Mouse (Mus musculus) spleen, adult 2 months (tissue): ENCODE data around the gene Skap1. TPM values are rescaled to one million over a fixed set of nuclear protein-coding genes. Genes with fewer than 3 reads are reported as not detected.

Experiments
- DNase-seq, 2 experiments: peaks; one replicate each; pipeline versions ENCODE4 v3.0.0 to v3.0.0-alpha.2; 2012 to 2021; ENCODE audit warnings: low spot score in 2 of 2, low read depth in 1 of 2
- H3K27ac ChIP-seq: fragments of 200-500 bp; 2 replicates; pipeline ENCODE4 v1.5.1; 2012; ENCODE audit warnings: low read length, inconsistent platforms; ENCODE audit not compliant: insufficient read depth
- H3K27me3 ChIP-seq: fragments of 200-500 bp; 2 replicates; pipeline ENCODE4 v1.6.1; 2012; ENCODE audit warnings: mild to moderate bottlenecking, moderate library complexity, low read length, inconsistent platforms; ENCODE audit not compliant: control insufficient read depth, insufficient read depth
- H3K36me3 ChIP-seq: fragments of 200-500 bp; 2 replicates; pipeline ENCODE4 v1.6.1; 2012; ENCODE audit warnings: mild to moderate bottlenecking, low read length, inconsistent platforms; ENCODE audit not compliant: control insufficient read depth, insufficient read depth
- H3K4me1 ChIP-seq: fragments of 200-500 bp; 2 replicates; pipeline ENCODE4 v1.6.1; 2011; ENCODE audit warnings: inconsistent platforms; ENCODE audit not compliant: control insufficient read depth, insufficient read depth, insufficient read length
- H3K4me3 ChIP-seq: fragments of 200-500 bp; 2 replicates; pipeline ENCODE4 v1.5.1; 2011; ENCODE audit warnings: mild to moderate bottlenecking, inconsistent platforms; ENCODE audit not compliant: insufficient read depth, insufficient read length; ENCODE audit errors: extremely low read depth
- CTCF ChIP-seq: fragments of 200-500 bp; IDR thresholded peaks from 2 replicates; pipeline ENCODE4 v1.5.1; 2011; ENCODE audit warnings: mild to moderate bottlenecking, inconsistent platforms; ENCODE audit not compliant: insufficient read depth, insufficient read length, insufficient replicate concordance; ENCODE audit errors: extremely low read depth
- POLR2A ChIP-seq: fragments of 200-500 bp; IDR thresholded peaks from 2 replicates; pipeline ENCODE4 v1.6.1; 2011; ENCODE audit warnings: low read depth, low read length, inconsistent platforms
- WGBS: fragments of 180-500 bp; shearing (Covaris S2); methylation state at CpG from one replicate; pipeline ENCODE4 v1.1.7; 2018; 5-methylcytosine and 5-hydroxymethylcytosine counted together
- polyA plus RNA-seq: library from polyadenylated mRNA; depleted of rRNA; stranded (reverse); fragments of >200 nt; gene quantifications from 2 replicates; pipeline ENCODE4 v1.2.3, GENCODE M21; 2012; rRNA removed

Skap1 gene
- polyA plus RNA-seq, result 20.1 and 22.3 TPM in 2 replicates

- WGBS, result 7% methylated on average over 41 of the region's 42 CpGs
These were observed at the start of gene Skap1 for GRCm38 (mm10) chr11:96463986-96464715. Gene Skap1, plus strand, starts transcription at chr11:96464593.

GRCm38 (mm10) chr11:96421074-96421473 lies 43.3 kb upstream of the Skap1 start:
- Histone ChIP-seq H3K4me3 (no peak overlapping the region), H3K4me1 (no peaks in the 10 kb centered on the region), H3K27ac (no peak overlapping the region), H3K36me3 (no peaks in the 10 kb centered on the region), H3K27me3 (no peaks in the 10 kb centered on the region)
- no peak for DNase-seq
- 74% methylated on average over 5 of the region's 5 CpGs for WGBS
- TF ChIP-seq POLR2A (no peak), CTCF (no peak)

More at GRCm38 (mm10) chr11:96463986-96464715, at the start of gene Skap1:
- TF ChIP-seq POLR2A (peak; percentile 30), CTCF (no peak)
- Histone ChIP-seq H3K36me3 (no peaks in the 10 kb centered on the region), H3K27me3 (no peaks in the 10 kb centered on the region), H3K4me1 (no peaks in the 10 kb centered on the region; the same call in 1 of the 2 replicates), H3K4me3 (peak within 1 kb of the TSS; percentile 55), H3K27ac (peak within 1 kb of the TSS; percentile 80)
- DNase-seq, result peak in 1 of 2 experiments; percentile 9

- H3K4me3 ChIP-seq, result no peak overlapping the region
- H3K27me3 ChIP-seq, result no peaks in the 10 kb centered on the region
- WGBS, result 79% methylated on average over 11 of the region's 11 CpGs
These were observed 42.7 kb upstream of the Skap1 start for GRCm38 (mm10) chr11:96421517-96422265.

GRCm38 (mm10) chr11:96425193-96425592 lies 39.2 kb upstream of the Skap1 start:
- H3K36me3 ChIP-seq, result no peaks in the 10 kb centered on the region
- DNase-seq, result no peak
- TF ChIP-seq POLR2A (no peak), CTCF (no peak)
- H3K4me1 ChIP-seq, result no peaks in the 10 kb centered on the region
- 84% methylated on average over 6 of the region's 6 CpGs for WGBS
- H3K4me3 ChIP-seq, result no peak overlapping the region
- H3K27ac ChIP-seq, result no peak overlapping the region
- H3K27me3 ChIP-seq, result no peaks in the 10 kb centered on the region

More at GRCm38 (mm10) chr11:96421517-96422265, 42.7 kb upstream of the Skap1 start:
- Histone ChIP-seq H3K4me1 (no peaks in the 10 kb centered on the region), H3K27ac (no peak overlapping the region), H3K36me3 (no peaks in the 10 kb centered on the region)
- TF ChIP-seq CTCF (no peak), POLR2A (no peak)
- DNase-seq, result no peak

- Histone ChIP-seq H3K4me1 (no peaks in the 10 kb centered on the region), H3K4me3 (no peak overlapping the region), H3K36me3 (no peaks in the 10 kb centered on the region), H3K27me3 (no peaks in the 10 kb centered on the region), H3K27ac (no peak overlapping the region)
- WGBS, result 83% methylated on average over 6 of the region's 6 CpGs
- no peak for DNase-seq
- TF ChIP-seq POLR2A, result no peak
- TF ChIP-seq CTCF, result no peak
These were observed 38.2 kb upstream of the Skap1 start for GRCm38 (mm10) chr11:96426191-96426590.

- no peaks in the 10 kb centered on the region for H3K36me3 ChIP-seq
- TF ChIP-seq CTCF (no peak), POLR2A (no peak)
- 50% methylated on average over 2 of the region's 2 CpGs for WGBS
- H3K4me3 ChIP-seq, result no peak overlapping the region
- no peaks in the 10 kb centered on the region for H3K27me3 ChIP-seq
- no peak overlapping the region for H3K27ac ChIP-seq
- no peak for DNase-seq
- no peaks in the 10 kb centered on the region for H3K4me1 ChIP-seq
These were observed 37.6 kb upstream of the Skap1 start for GRCm38 (mm10) chr11:96426805-96427204.
